In the genomic region with DNA sequence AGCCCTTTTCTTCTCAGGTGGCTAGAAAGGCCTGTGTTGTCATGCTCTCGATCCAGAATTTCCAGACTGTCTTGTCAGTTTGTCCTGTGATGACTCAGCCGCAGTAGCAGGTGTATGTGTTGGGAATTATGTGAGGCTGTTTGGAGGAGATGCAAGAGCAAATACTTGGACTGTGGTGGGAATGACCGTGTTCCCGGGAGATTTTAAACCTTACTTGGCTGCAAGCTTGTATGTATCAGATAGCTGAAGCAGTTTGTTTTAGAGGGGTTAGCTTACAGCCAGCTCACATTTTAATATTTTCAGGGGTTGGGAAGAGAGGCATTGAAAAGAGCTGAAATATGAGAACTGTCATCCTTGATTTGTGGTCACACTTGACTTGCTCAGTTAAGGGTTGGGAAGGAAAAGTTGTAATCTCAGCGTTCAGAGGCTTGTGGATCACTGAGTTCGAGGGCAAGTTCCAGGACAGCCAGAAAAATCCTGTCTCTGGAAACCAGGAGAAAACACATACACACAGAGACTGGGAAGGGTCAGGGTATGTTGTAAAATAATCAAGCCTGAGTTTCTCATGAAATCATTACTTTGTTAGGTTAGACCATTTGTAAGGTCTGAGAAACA, we compare ENCODE assay signal across 7 mouse cellular contexts. TPM values are rescaled to one million over a fixed set of nuclear protein-coding genes. Genes with fewer than 3 reads are reported as not detected.
DNase-seq lines count a peak whose midpoint lies in the region; ATAC-seq lines count a peak whose summit lies in the region.

No protein-coding gene starts in this region.

- peaks cover 8% of the 10 kb centered on the region; the same call in 1 of the 2 replicates for H3K36me3 ChIP-seq in hindbrain, embryonic 11.5 days (ENCODE audit: control insufficient read depth, insufficient read depth, low read length)
- peaks cover 28% of the 10 kb centered on the region for H3K36me3 ChIP-seq in liver, embryonic 15.5 days (replicated peaks)

- H3K4me2 ChIP-seq in hindbrain, embryonic 11.5 days (replicated peaks; ENCODE audit: low read depth, low read length) = peak overlapping the region; percentile 66; the same call in 1 of the 2 replicates
- H3K4me2 ChIP-seq in liver, embryonic 15.5 days = peak overlapping the region; percentile 79

- H3K9ac ChIP-seq in hindbrain, embryonic 11.5 days (ENCODE audit: low read depth, low read length) = no peak overlapping the region
- 0 out of 2 replicates have a peak overlapping the region, but pooled peaks have one; percentile 79 for H3K9ac ChIP-seq in liver, embryonic 15.5 days

- H3K27ac ChIP-seq in hindbrain, embryonic 11.5 days (ENCODE audit: low read depth, low read length) = no peak overlapping the region
- H3K27ac ChIP-seq in liver, embryonic 15.5 days (replicated peaks) = no peak overlapping the region

- ATAC-seq in hindbrain, embryonic 11.5 days (ENCODE audit: low FRiP score) = no peak
- no peak for ATAC-seq in liver, embryonic 15.5 days (ENCODE audit: insufficient read depth)

- H3K4me3 ChIP-seq in hindbrain, embryonic 11.5 days (ENCODE audit: low read depth, low read length) = no peak overlapping the region
- peak overlapping the region; percentile 78 for H3K4me3 ChIP-seq in liver, embryonic 15.5 days (replicated peaks)

- no peaks in the 10 kb centered on the region; the same call in 1 of the 2 replicates for H3K4me1 ChIP-seq in hindbrain, embryonic 11.5 days (replicated peaks; ENCODE audit: control insufficient read depth, insufficient read depth, low read length)
- H3K4me1 ChIP-seq in liver, embryonic 15.5 days (replicated peaks) = peaks cover 39% of the 10 kb centered on the region

- no peaks in the 10 kb centered on the region for H3K27me3 ChIP-seq in hindbrain, embryonic 11.5 days (ENCODE audit: control insufficient read depth, insufficient read depth, low read length)
- H3K27me3 ChIP-seq in liver, embryonic 15.5 days = no peaks in the 10 kb centered on the region

- WGBS in hindbrain, embryonic 11.5 days = 80% methylated on average over 6 of the region's 6 CpGs
- WGBS in liver, embryonic 15.5 days (ENCODE audit: insufficient replicate concordance) = 71% methylated on average over 6 of the region's 6 CpGs

- H3K9me3 ChIP-seq in hindbrain, embryonic 11.5 days (ENCODE audit: control insufficient read depth, low read length) = no peaks in the 10 kb centered on the region
- no peaks in the 10 kb centered on the region for H3K9me3 ChIP-seq in liver, embryonic 15.5 days (replicated peaks)

- DNase-seq in 3134 (ENCODE audit: extremely low read depth, insufficient read length, low spot score) (peak; percentile 35), 3T3-L1 (ENCODE audit: low read depth, low spot score) (peak; percentile 65)
- no peak for DNase-seq in hindbrain, embryonic 11.5 days (ENCODE audit: low spot score)
- DNase-seq in thymus, postnatal 14 days = no peak
- no peak for DNase-seq in adrenal gland, postnatal 14 days
- DNase-seq in layer of hippocampus, adult 9-10 months (ENCODE audit: low spot score) = no peak

RNA-seq across cellular contexts. Expression of a gene that starts 2.0 kb away (rescaled TPM):
- polyA plus RNA-seq in hindbrain, embryonic 11.5 days (2014; fragmentation: Nextera tagmentation; extraction: Ambion mirVana) = 424 and 428 TPM in 2 replicates
- polyA plus RNA-seq in liver, embryonic 15.5 days (2015; fragmentation: Nextera tagmentation; extraction: Ambion mirVana) = 125 and 128 TPM in 2 replicates
- total RNA-seq in adrenal gland, postnatal 14 days (2021) = 132 and 135 TPM in 2 replicates

RNA-seq across cellular contexts. Expression of a gene that starts 12.0 kb away (rescaled TPM):
- polyA plus RNA-seq in hindbrain, embryonic 11.5 days (2014; fragmentation: Nextera tagmentation; extraction: Ambion mirVana) = 4.7 and 4.8 TPM in 2 replicates
- 9.6 and 11.7 TPM in 2 replicates for polyA plus RNA-seq in liver, embryonic 15.5 days (2015; fragmentation: Nextera tagmentation; extraction: Ambion mirVana)
- 12.3 and 13.0 TPM in 2 replicates for total RNA-seq in adrenal gland, postnatal 14 days (2021)

RNA-seq across cellular contexts. Expression of a gene that starts 50.8 kb away (rescaled TPM):
- polyA plus RNA-seq in hindbrain, embryonic 11.5 days (2014; fragmentation: Nextera tagmentation; extraction: Ambion mirVana) = 5.9 and 6.6 TPM in 2 replicates
- polyA plus RNA-seq in liver, embryonic 15.5 days (2015; fragmentation: Nextera tagmentation; extraction: Ambion mirVana) = 0.16 and 0.39 TPM in 2 replicates
- 26.5 TPM in 2 replicates for total RNA-seq in adrenal gland, postnatal 14 days (2021)

RNA-seq across cellular contexts. Expression of a gene that starts 58.5 kb away (rescaled TPM):
- polyA plus RNA-seq in hindbrain, embryonic 11.5 days (2014; fragmentation: Nextera tagmentation; extraction: Ambion mirVana) = not detected in 2 replicates
- not detected in 2 replicates for polyA plus RNA-seq in liver, embryonic 15.5 days (2015; fragmentation: Nextera tagmentation; extraction: Ambion mirVana)
- total RNA-seq in adrenal gland, postnatal 14 days (2021) = not detected in 2 replicates

Comparison
In these comparisons a context has a peak if more than half of its experiments do, and no peak if none do; other contexts are left out.
1. DNase-seq: peak in 3134 (single experiment) and 3T3-L1 (single experiment); none in hindbrain, embryonic 11.5 days (single experiment), thymus, postnatal 14 days (single experiment), adrenal gland, postnatal 14 days (single experiment) and layer of hippocampus, adult 9-10 months (single experiment).